Mouse (Mus musculus) spleen, postnatal 10 days (tissue): ENCODE data around the gene Gm20906.
"Not testable (repeated sequence)": the region's sequence is repeated elsewhere in the genome, so short reads cannot be mapped to it uniquely, and the experiment has no call there.

Experiments
- DNase-seq, 2 experiments: peaks; one replicate each; pipeline ENCODE4 v3.0.0; 2021 to 2022; ENCODE audit warnings: low spot score in 2 of 2

Gm20906 gene

GRCm38 (mm10) chrY:87550666-87551065 lies at the start of gene Gm20906:
Gm20906 (plus strand) TSS chrY:87550966.
- DNase-seq: not testable (repeated sequence)
